Mouse (Mus musculus) olfactory bulb, adult 2 months (tissue): ENCODE measurements around the gene Zfp64.

Experiments
- CTCF ChIP-seq: fragments of 200-500 bp; IDR thresholded peaks from 2 replicates; pipeline ENCODE4 v1.5.1; 2012; ENCODE audit warnings: low read depth, mild to moderate bottlenecking, low read length, moderate library complexity; ENCODE audit not compliant: insufficient read depth
- POLR2A ChIP-seq: fragments of 200-500 bp; IDR thresholded peaks from 2 replicates; pipeline ENCODE4 v1.6.1; 2012; ENCODE audit warnings: mild to moderate bottlenecking, low read depth, low read length, moderate library complexity; ENCODE audit not compliant: insufficient read depth

DNA sequence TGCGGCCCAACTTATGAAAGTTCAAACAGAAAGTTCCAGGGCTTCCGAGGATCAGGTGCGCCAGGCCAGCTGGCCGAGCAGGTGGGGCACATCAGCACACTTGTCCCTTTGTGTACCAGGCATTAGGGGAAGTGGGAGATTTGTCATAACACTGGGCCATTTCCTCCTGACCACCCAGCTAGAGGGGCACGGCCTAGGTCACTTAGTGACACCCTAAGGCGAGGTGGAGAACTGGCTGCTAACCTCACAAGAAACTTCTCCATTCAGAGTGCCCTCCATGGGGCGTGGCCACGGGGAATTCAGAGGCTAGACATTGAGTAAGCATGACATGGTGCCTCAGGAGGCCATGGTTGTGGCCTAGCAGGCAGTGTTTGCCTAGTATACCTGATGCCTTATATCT, 70.7 kb downstream of the Zfp64 start:
- TF ChIP-seq CTCF (no peak), POLR2A (no peak)
